Mouse (Mus musculus) fat pad, adult 2 months (tissue): ENCODE data around the gene Cnrip1.

ENCODE experiments used
- DNase-seq: peaks from one replicate; pipeline ENCODE4 v3.0.0-alpha.2; 2011; ENCODE audit warnings: low read depth, low spot score; ENCODE audit errors: extremely low read depth

The Cnrip1 gene

GRCm38 (mm10) chr11:17106936-17107335 lies 55.5 kb downstream of the Cnrip1 start:
- no peak for DNase-seq

GRCm38 (mm10) chr11:17107359-17107758 lies 56.0 kb downstream of the Cnrip1 start:
- DNase-seq: no peak

- DNase-seq: no peak
Observed at GRCm38 (mm10) chr11:17112419-17113090, 61.2 kb downstream of the Cnrip1 start.

- DNase-seq: no peak
Observed at GRCm38 (mm10) chr11:17126418-17126817, 75.0 kb downstream of the Cnrip1 start.
